Mouse (Mus musculus): ENCODE measurements around the gene Nyap2. TPM values are rescaled to one million over a fixed set of nuclear protein-coding genes. Genes with fewer than 3 reads are reported as not detected.

Nyap2 gene
- polyA plus RNA-seq, 1 experiment from 2014 or later = 0.19 TPM

GRCm38 (mm10) chr1:81250068-81250467 lies 173.3 kb downstream of the Nyap2 start:
- no peaks in the 10 kb centered on the region for H3K36me3 ChIP-seq (ENCODE audit: control insufficient read depth, insufficient read depth, low read length)
- WGBS = 87% methylated on average over 11 of the region's 11 CpGs

GRCm38 (mm10) chr1:81266441-81266840 lies 189.7 kb downstream of the Nyap2 start:
- TF ChIP-seq CTCF (IDR thresholded peaks at IDR 0.05; ENCODE audit: low read depth) = no peak
- no peak for TF ChIP-seq EP300 (optimal IDR thresholded peaks at IDR 0.05)
- WGBS = 56% methylated on average over 3 of the region's 3 CpGs
- H3K27me3 ChIP-seq (ENCODE audit: control insufficient read depth, insufficient read depth, low read length) = no peaks in the 10 kb centered on the region
- no peak overlapping the region for H3K4me3 ChIP-seq (ENCODE audit: low read depth, low read length)
- H3K9me3 ChIP-seq (ENCODE audit: control insufficient read depth, low read length) = no peaks in the 10 kb centered on the region
- no peak overlapping the region for H3K9ac ChIP-seq (ENCODE audit: low read length)
- H3K4me2 ChIP-seq (replicated peaks; ENCODE audit: low read depth) = no peak overlapping the region
- H3K4me1 ChIP-seq (replicated peaks; ENCODE audit: control insufficient read depth, insufficient read depth) = no peaks in the 10 kb centered on the region
- DNase-seq (ENCODE audit: low spot score) (no peak), ATAC-seq (ENCODE audit: low FRiP score, low TSS enrichment) (no peak)
- H3K27ac ChIP-seq (replicated peaks) = no peak overlapping the region
- H3K36me3 ChIP-seq (ENCODE audit: control insufficient read depth, insufficient read depth, low read length) = no peaks in the 10 kb centered on the region

More at GRCm38 (mm10) chr1:81250068-81250467, 173.3 kb downstream of the Nyap2 start:
- no peak for TF ChIP-seq EP300 (optimal IDR thresholded peaks at IDR 0.05)
- TF ChIP-seq CTCF (IDR thresholded peaks at IDR 0.05; ENCODE audit: low read depth) = no peak
- Histone ChIP-seq H3K4me2 (replicated peaks; ENCODE audit: low read depth) (no peak overlapping the region), H3K27me3 (ENCODE audit: control insufficient read depth, insufficient read depth, low read length) (no peaks in the 10 kb centered on the region), H3K9ac (ENCODE audit: low read length) (no peak overlapping the region), H3K9me3 (ENCODE audit: control insufficient read depth, low read length) (no peaks in the 10 kb centered on the region), H3K27ac (replicated peaks) (no peak overlapping the region), H3K4me1 (replicated peaks; ENCODE audit: control insufficient read depth, insufficient read depth) (no peaks in the 10 kb centered on the region), H3K4me3 (ENCODE audit: low read depth, low read length) (no peak overlapping the region)
- no peak for ATAC-seq (ENCODE audit: low FRiP score, low TSS enrichment)
- DNase-seq (ENCODE audit: low spot score) = no peak

GRCm38 (mm10) chr1:81280978-81281377 lies 204.2 kb downstream of the Nyap2 start:
- Histone ChIP-seq H3K4me2 (replicated peaks; ENCODE audit: low read depth) (no peak overlapping the region), H3K4me3 (ENCODE audit: low read depth, low read length) (no peak overlapping the region), H3K9ac (ENCODE audit: low read length) (no peak overlapping the region), H3K36me3 (ENCODE audit: control insufficient read depth, insufficient read depth, low read length) (no peaks in the 10 kb centered on the region), H3K4me1 (replicated peaks; ENCODE audit: control insufficient read depth, insufficient read depth) (no peaks in the 10 kb centered on the region), H3K27me3 (ENCODE audit: control insufficient read depth, insufficient read depth, low read length) (no peaks in the 10 kb centered on the region), H3K9me3 (ENCODE audit: control insufficient read depth, low read length) (no peaks in the 10 kb centered on the region), H3K27ac (replicated peaks) (no peak overlapping the region)
- no peak for TF ChIP-seq EP300 (optimal IDR thresholded peaks at IDR 0.05)
- TF ChIP-seq CTCF (IDR thresholded peaks at IDR 0.05; ENCODE audit: low read depth) = no peak
- ATAC-seq (ENCODE audit: low FRiP score, low TSS enrichment) (no peak), DNase-seq (ENCODE audit: low spot score) (no peak)
- 58% methylated on average over 9 of the region's 9 CpGs for whole genome bisulfite sequencing

GRCm38 (mm10) chr1:81285633-81286032 lies 208.9 kb downstream of the Nyap2 start:
- Histone ChIP-seq H3K4me3 (ENCODE audit: low read depth, low read length) (no peak overlapping the region), H3K9ac (ENCODE audit: low read length) (no peak overlapping the region), H3K27me3 (ENCODE audit: control insufficient read depth, insufficient read depth, low read length) (no peaks in the 10 kb centered on the region), H3K27ac (replicated peaks) (no peak overlapping the region), H3K36me3 (ENCODE audit: control insufficient read depth, insufficient read depth, low read length) (no peaks in the 10 kb centered on the region), H3K9me3 (ENCODE audit: control insufficient read depth, low read length) (no peaks in the 10 kb centered on the region), H3K4me1 (replicated peaks; ENCODE audit: control insufficient read depth, insufficient read depth) (no peaks in the 10 kb centered on the region), H3K4me2 (replicated peaks; ENCODE audit: low read depth) (no peak overlapping the region)
- 48% methylated on average over 3 of the region's 3 CpGs for WGBS
- DNase-seq (ENCODE audit: low spot score) = no peak
- ATAC-seq (ENCODE audit: low FRiP score, low TSS enrichment) = no peak
- no peak for TF ChIP-seq EP300 (optimal IDR thresholded peaks at IDR 0.05)
- TF ChIP-seq CTCF (IDR thresholded peaks at IDR 0.05; ENCODE audit: low read depth) = no peak

GRCm38 (mm10) chr1:81287088-81287487 lies 210.3 kb downstream of the Nyap2 start:
- Histone ChIP-seq H3K27me3 (ENCODE audit: control insufficient read depth, insufficient read depth, low read length) (no peaks in the 10 kb centered on the region), H3K27ac (replicated peaks) (no peak overlapping the region), H3K9ac (ENCODE audit: low read length) (no peak overlapping the region), H3K4me1 (replicated peaks; ENCODE audit: control insufficient read depth, insufficient read depth) (no peaks in the 10 kb centered on the region), H3K4me2 (replicated peaks; ENCODE audit: low read depth) (no peak overlapping the region), H3K4me3 (ENCODE audit: low read depth, low read length) (no peak overlapping the region), H3K36me3 (ENCODE audit: control insufficient read depth, insufficient read depth, low read length) (no peaks in the 10 kb centered on the region), H3K9me3 (ENCODE audit: control insufficient read depth, low read length) (no peaks in the 10 kb centered on the region)
- TF ChIP-seq EP300 (optimal IDR thresholded peaks at IDR 0.05) (no peak), CTCF (IDR thresholded peaks at IDR 0.05; ENCODE audit: low read depth) (peak; percentile 85)
- no peak for ATAC-seq (ENCODE audit: low FRiP score, low TSS enrichment)
- no peak for DNase-seq (ENCODE audit: low spot score)

GRCm38 (mm10) chr1:81300735-81301134 lies 224.0 kb downstream of the Nyap2 start:
- Histone ChIP-seq H3K27me3 (ENCODE audit: control insufficient read depth, insufficient read depth, low read length) (no peaks in the 10 kb centered on the region), H3K27ac (replicated peaks) (no peak overlapping the region), H3K9me3 (ENCODE audit: control insufficient read depth, low read length) (no peaks in the 10 kb centered on the region), H3K9ac (ENCODE audit: low read length) (no peak overlapping the region), H3K4me2 (replicated peaks; ENCODE audit: low read depth) (no peak overlapping the region), H3K4me3 (ENCODE audit: low read depth, low read length) (no peak overlapping the region), H3K4me1 (replicated peaks; ENCODE audit: control insufficient read depth, insufficient read depth) (no peaks in the 10 kb centered on the region), H3K36me3 (ENCODE audit: control insufficient read depth, insufficient read depth, low read length) (no peaks in the 10 kb centered on the region)
- no peak for ATAC-seq (ENCODE audit: low FRiP score, low TSS enrichment)
- no peak for DNase-seq (ENCODE audit: low spot score)
- WGBS = 46% methylated on average over 4 of the region's 4 CpGs
- TF ChIP-seq CTCF (IDR thresholded peaks at IDR 0.05; ENCODE audit: low read depth) (peak; percentile 61), EP300 (optimal IDR thresholded peaks at IDR 0.05) (no peak)

Data from stomach, postnatal 0 days (tissue).